Mouse (Mus musculus): ENCODE measurements around the gene Large1.
"Not testable (repeated sequence)": the region's sequence is repeated elsewhere in the genome, so short reads cannot be mapped to it uniquely, and the experiment has no call there.

DNA sequence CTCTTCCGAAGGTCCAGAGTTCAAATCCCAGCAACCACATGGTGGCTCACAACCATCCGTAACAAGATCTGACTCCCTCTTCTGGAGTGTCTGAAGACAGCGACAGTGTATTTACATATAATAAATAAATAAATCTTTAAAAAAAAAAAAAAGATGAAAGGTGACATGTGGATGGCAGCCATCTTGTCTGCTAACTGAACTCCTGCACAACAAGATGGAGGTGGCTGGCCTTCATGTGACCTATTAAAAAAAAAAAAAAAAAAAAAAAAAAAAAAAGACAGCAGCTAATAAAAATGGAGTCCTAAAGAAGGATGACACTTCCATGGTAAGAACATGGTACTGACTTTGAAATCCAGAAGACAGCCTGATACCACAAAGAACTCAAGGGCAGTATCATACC lies 33.8 kb downstream of the Large1 start:
- not testable (repeated sequence) for TF ChIP-seq GATA1 (IDR thresholded peaks at IDR 0.05; ENCODE audit: borderline replicate concordance, low read length); CTCF (IDR thresholded peaks at IDR 0.05; ENCODE audit: low read depth, low read length); POLR2AphosphoS5 (IDR thresholded peaks at IDR 0.05; ENCODE audit: insufficient replicate concordance, low read depth, low read length)
